Mouse (Mus musculus): Measurements from ENCODE around the gene Ptafr. TPM values are rescaled to one million over a fixed set of nuclear protein-coding genes. Genes with fewer than 3 reads are reported as not detected.

Gene Ptafr
- polyA plus RNA-seq, 1 experiment from 2014 or later: 0.23 TPM

DNA sequence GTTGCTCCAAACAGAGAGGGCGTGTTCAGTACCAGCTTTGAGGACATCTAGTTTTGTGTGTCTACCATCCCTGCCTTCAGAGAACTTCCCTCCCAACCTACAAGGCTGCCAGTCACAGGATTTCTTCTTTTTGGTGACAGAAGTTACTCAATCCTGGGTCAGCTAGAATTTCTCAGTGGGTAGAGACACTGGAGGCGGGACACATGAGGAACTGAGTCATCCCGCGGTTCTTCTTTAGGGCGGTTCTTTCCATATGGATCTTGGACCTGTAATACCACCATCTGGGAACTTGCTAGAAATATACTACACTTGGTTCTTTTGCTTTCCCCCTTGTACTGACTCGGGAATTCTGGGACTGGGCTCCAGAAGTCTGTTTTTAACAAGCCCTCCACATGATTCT, 54.0 kb downstream of the Ptafr start:
- Histone ChIP-seq H3K9ac (replicated peaks) (no peak overlapping the region), H3K4me2 (no peak overlapping the region), H3K27me3 (no peaks in the 10 kb centered on the region), H3K9me3 (peaks cover 17% of the 10 kb centered on the region; the same call in 1 of the 2 replicates), H3K27ac (no peak overlapping the region), H3K36me3 (no peaks in the 10 kb centered on the region), H3K4me1 (replicated peaks) (no peaks in the 10 kb centered on the region), H3K4me3 (replicated peaks) (no peak overlapping the region)
- 87% methylated on average over 6 of the region's 6 CpGs for WGBS
- ATAC-seq (ENCODE audit: insufficient number of reproducible peaks, insufficient read depth, low FRiP score, low TSS enrichment, low read depth): no peak

GRCm38 (mm10) chr4:132618850-132619375, 55.0 kb downstream of the Ptafr start:
- ATAC-seq (ENCODE audit: insufficient number of reproducible peaks, insufficient read depth, low FRiP score, low TSS enrichment, low read depth): no peak
- Histone ChIP-seq H3K9me3 (peaks cover 17% of the 10 kb centered on the region; the same call in 1 of the 2 replicates), H3K27me3 (no peaks in the 10 kb centered on the region), H3K4me2 (no peak overlapping the region), H3K9ac (replicated peaks) (no peak overlapping the region), H3K27ac (no peak overlapping the region), H3K4me3 (replicated peaks) (no peak overlapping the region), H3K4me1 (replicated peaks) (no peaks in the 10 kb centered on the region), H3K36me3 (no peaks in the 10 kb centered on the region)
- 85% methylated on average over 10 of the region's 10 CpGs for WGBS

DNA sequence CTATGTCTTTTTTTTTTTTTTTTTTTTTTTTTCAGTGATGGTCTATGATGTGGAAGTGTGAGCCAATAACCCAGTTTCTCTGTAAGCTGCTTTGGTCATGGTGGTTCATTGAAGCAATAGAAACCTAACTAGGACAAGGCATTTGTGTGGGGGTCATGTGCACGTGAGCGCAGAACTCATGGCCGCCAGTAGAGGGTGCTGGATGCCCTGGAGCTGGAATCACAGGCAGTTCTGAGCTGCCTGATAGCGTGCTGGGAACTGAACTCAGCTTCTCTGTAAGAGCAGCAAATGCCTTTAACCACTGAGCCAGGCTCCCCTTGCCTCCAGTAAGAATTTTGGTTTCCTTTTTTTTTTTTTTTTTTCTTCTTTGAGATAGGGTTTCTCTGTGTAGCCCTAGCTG, 56.3 kb downstream of the Ptafr start:
- no peak overlapping the region for H3K27ac ChIP-seq
- H3K9me3 ChIP-seq: peaks cover 8% of the 10 kb centered on the region; the same call in 1 of the 2 replicates
- no peaks in the 10 kb centered on the region for H3K36me3 ChIP-seq
- no peak overlapping the region for H3K9ac ChIP-seq (replicated peaks)
- no peaks in the 10 kb centered on the region for H3K27me3 ChIP-seq
- 89% methylated on average over 4 of the region's 4 CpGs for WGBS
- H3K4me1 ChIP-seq (replicated peaks): no peaks in the 10 kb centered on the region
- no peak for ATAC-seq (ENCODE audit: insufficient number of reproducible peaks, insufficient read depth, low FRiP score, low TSS enrichment, low read depth)
- no peak overlapping the region for H3K4me3 ChIP-seq (replicated peaks)
- H3K4me2 ChIP-seq: no peak overlapping the region

DNA sequence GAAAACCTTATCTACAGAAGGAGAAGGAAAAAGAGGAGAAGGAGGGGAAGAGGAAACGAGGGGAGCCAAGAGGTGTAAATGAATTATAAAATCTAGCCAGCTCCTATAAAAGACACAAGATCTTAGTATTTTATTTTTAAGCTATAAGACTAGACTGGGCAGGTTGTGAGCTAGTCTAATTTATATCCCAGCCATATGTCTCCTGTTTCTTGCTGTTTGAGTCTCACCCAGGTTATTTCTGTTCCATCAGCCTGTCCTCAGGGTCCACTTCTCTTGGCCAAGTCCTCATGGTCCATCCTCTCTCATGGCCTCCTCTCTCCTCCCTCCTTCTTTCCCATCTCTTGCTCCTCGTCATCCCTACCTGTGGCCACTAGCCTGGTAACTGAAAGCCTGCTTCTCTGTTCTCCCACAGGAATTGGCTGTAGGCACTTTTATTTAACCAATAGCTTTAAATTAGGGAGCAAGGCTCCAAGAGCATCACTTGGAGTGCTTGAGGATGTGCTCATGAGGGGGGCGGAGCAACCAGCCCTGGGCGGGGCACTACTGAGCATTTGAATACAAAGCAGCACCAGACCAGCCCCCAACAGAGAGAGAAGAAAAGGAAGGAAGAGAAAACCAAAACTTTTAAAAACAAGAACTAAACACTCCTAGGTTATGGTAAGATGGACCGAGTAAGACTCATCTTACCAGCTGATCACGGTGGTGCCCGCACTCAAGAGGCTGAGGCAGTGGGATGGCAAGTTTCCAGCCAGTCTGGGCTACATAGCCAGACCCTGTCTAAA, 57.6 kb downstream of the Ptafr start:
- H3K9ac ChIP-seq (replicated peaks): no peak overlapping the region
- WGBS: 72% methylated on average over 7 of the region's 7 CpGs
- no peaks in the 10 kb centered on the region for H3K9me3 ChIP-seq
- H3K27ac ChIP-seq: no peak overlapping the region
- no peaks in the 10 kb centered on the region for H3K4me1 ChIP-seq (replicated peaks)
- H3K4me2 ChIP-seq: no peak overlapping the region
- no peak for ATAC-seq (ENCODE audit: insufficient number of reproducible peaks, insufficient read depth, low FRiP score, low TSS enrichment, low read depth)
- no peaks in the 10 kb centered on the region for H3K27me3 ChIP-seq
- H3K4me3 ChIP-seq (replicated peaks): no peak overlapping the region
- H3K36me3 ChIP-seq: no peaks in the 10 kb centered on the region

DNA sequence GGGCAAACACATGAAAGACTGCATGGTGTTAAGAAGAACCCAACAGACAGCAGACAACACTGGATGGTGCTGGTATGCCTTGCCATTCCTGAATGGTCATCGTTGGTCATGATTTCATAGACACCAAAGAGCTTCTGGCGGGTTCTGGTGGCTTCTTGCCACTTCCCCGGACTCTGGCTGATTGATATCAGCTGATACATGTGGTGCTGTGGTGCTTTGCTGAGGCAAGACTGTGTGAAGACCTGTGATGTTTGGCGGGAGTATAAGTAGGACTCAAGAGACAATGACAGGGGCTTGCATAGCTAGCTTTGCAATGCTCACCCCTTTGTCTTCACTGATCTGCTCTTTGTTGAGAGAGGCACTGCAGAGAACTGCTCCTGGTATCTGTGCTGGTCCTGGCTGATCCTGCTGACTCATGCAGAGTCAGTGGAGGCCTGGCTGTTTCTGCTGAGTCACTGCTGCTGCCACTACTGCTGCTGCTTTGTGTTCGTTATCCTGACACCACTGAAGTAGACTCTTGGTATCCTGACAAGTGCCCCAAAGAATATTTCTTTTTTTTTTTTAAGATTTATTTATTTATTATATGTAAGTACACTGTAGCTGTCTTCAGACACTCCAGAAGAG, 60.3 kb downstream of the Ptafr start:
- Histone ChIP-seq H3K4me1 (replicated peaks) (no peaks in the 10 kb centered on the region), H3K9me3 (no peaks in the 10 kb centered on the region), H3K4me3 (replicated peaks) (no peak overlapping the region), H3K9ac (replicated peaks) (no peak overlapping the region), H3K27ac (no peak overlapping the region), H3K36me3 (no peaks in the 10 kb centered on the region), H3K27me3 (no peaks in the 10 kb centered on the region), H3K4me2 (no peak overlapping the region)
- ATAC-seq (ENCODE audit: insufficient number of reproducible peaks, insufficient read depth, low FRiP score, low TSS enrichment, low read depth): no peak
- 77% methylated on average over 5 of the region's 5 CpGs for WGBS

DNA sequence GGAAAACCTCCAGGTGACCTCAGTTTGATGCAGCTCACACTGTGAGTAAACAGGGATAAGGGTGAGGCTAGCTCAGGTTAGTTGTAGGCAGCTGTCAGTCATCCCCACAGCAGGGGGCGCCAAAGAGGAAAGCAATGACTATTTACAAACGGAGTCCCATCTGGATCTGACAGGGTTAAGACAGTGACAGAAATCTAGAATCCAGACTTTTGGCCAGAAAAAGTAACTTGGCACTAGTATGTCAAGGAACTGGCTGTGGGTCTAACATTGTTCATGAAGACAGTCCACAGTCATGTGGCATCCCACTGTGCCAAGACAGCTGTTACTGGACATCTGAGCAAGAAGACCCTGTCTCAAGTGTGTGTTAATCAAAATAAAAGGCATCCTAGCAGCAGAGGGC, 65.0 kb downstream of the Ptafr start:
- no peaks in the 10 kb centered on the region for H3K27me3 ChIP-seq
- ATAC-seq (ENCODE audit: insufficient number of reproducible peaks, insufficient read depth, low FRiP score, low TSS enrichment, low read depth): no peak
- no peaks in the 10 kb centered on the region for H3K9me3 ChIP-seq
- H3K4me2 ChIP-seq: no peak overlapping the region
- H3K27ac ChIP-seq: no peak overlapping the region
- H3K9ac ChIP-seq (replicated peaks): no peak overlapping the region
- 17% methylated on average over 2 of the region's 2 CpGs for WGBS
- H3K4me3 ChIP-seq (replicated peaks): no peak overlapping the region
- no peaks in the 10 kb centered on the region for H3K36me3 ChIP-seq
- H3K4me1 ChIP-seq (replicated peaks): no peaks in the 10 kb centered on the region

Other genes starting within 250 kb of the Ptafr start
- gene Trnau1ap, start 234.5 kb upstream of the Ptafr start, polyA plus RNA-seq (2016; fragmentation: Nextera tagmentation; extraction: Ambion mirVana): 84.7 and 87.5 TPM in 2 replicates
- 101 and 102 TPM in 2 replicates for gene Rcc1, start 210.5 kb upstream of the Ptafr start, polyA plus RNA-seq (2016; fragmentation: Nextera tagmentation; extraction: Ambion mirVana)
- 19.7 and 25.6 TPM in 2 replicates for gene Phactr4, start 141.6 kb upstream of the Ptafr start, polyA plus RNA-seq (2016; fragmentation: Nextera tagmentation; extraction: Ambion mirVana)
- gene Med18, start 100.1 kb upstream of the Ptafr start, polyA plus RNA-seq (2016; fragmentation: Nextera tagmentation; extraction: Ambion mirVana): 30.4 and 35.0 TPM in 2 replicates
- gene Sesn2, start 53.6 kb upstream of the Ptafr start, polyA plus RNA-seq (2016; fragmentation: Nextera tagmentation; extraction: Ambion mirVana): 11.0 and 11.3 TPM in 2 replicates
- gene Atpif1, start 30.4 kb upstream of the Ptafr start, polyA plus RNA-seq (2016; fragmentation: Nextera tagmentation; extraction: Ambion mirVana): 1,138 and 1,150 TPM in 2 replicates
- 190 and 191 TPM in 2 replicates for gene Dnajc8, start 28.5 kb upstream of the Ptafr start, polyA plus RNA-seq (2016; fragmentation: Nextera tagmentation; extraction: Ambion mirVana)
- 35.1 and 38.4 TPM in 2 replicates for gene Eya3, start 74.9 kb downstream of the Ptafr start, polyA plus RNA-seq (2016; fragmentation: Nextera tagmentation; extraction: Ambion mirVana)
- 4.3 and 5.0 TPM in 2 replicates for gene Xkr8, start 168.5 kb downstream of the Ptafr start, polyA plus RNA-seq (2016; fragmentation: Nextera tagmentation; extraction: Ambion mirVana)
- gene Smpdl3b, start 193.2 kb downstream of the Ptafr start, polyA plus RNA-seq (2016; fragmentation: Nextera tagmentation; extraction: Ambion mirVana): 5.8 and 6.4 TPM in 2 replicates
- gene Rpa2, start 204.3 kb downstream of the Ptafr start, polyA plus RNA-seq (2016; fragmentation: Nextera tagmentation; extraction: Ambion mirVana): 146 and 156 TPM in 2 replicates
- 0.24 and 0.69 TPM in 2 replicates for gene Themis2, start 232.3 kb downstream of the Ptafr start, polyA plus RNA-seq (2016; fragmentation: Nextera tagmentation; extraction: Ambion mirVana)